Mouse (Mus musculus) limb, embryonic 14.5 days (tissue): ENCODE measurements at regions not wholly inside any gene's neighbourhood (a gene's known extent, or its start where the extent isn't known, plus 50 kb on each side); places are given as distances from the start of the nearest gene placed in this dataset.
A peak's percentile ranks its signal among the peaks of the same experiment; 100 is the strongest.

Experiments used
- ATAC-seq: fragments of 200-750 bp; cut with Nextera tagmentation; 2 replicates; pipeline ENCODE4 v1.8.0; 2017; ENCODE audit warnings: low read depth, moderate number of reproducible peaks, moderate TSS enrichment; ENCODE audit not compliant: low FRiP score
- DNase-seq: peaks from one replicate; pipeline ENCODE4 v3.0.0-alpha.2; 2015; ENCODE audit warnings: low spot score
- H3K27ac ChIP-seq: fragments of 300-500 bp; sonication (generic); replicated peaks from 2 replicates; pipeline ENCODE4 v1.5.1; 2014; ENCODE audit warnings: low read depth, mild to moderate bottlenecking, low read length, moderate library complexity, mixed read lengths
- H3K27me3 ChIP-seq: fragments of 300-500 bp; sonication (generic); 2 replicates; pipeline ENCODE4 v1.6.1; 2014; ENCODE audit warnings: low read length, mixed read lengths; ENCODE audit not compliant: control insufficient read depth, insufficient read depth
- H3K36me3 ChIP-seq: fragments of 300-500 bp; sonication (generic); 2 replicates; pipeline ENCODE4 v1.6.1; 2014; ENCODE audit warnings: mild to moderate bottlenecking, low read length, moderate library complexity, mixed read lengths; ENCODE audit not compliant: control insufficient read depth, insufficient read depth
- H3K4me1 ChIP-seq: fragments of 300-500 bp; sonication (generic); 2 replicates; pipeline ENCODE4 v1.6.1; 2014; ENCODE audit warnings: antibody characterized with exemption, low read length, mixed read lengths; ENCODE audit not compliant: control insufficient read depth, insufficient read depth
- H3K4me2 ChIP-seq: fragments of 300-500 bp; sonication (generic); replicated peaks from 2 replicates; pipeline ENCODE4 v1.6.1; 2014; ENCODE audit warnings: low read depth, mild to moderate bottlenecking, low read length, moderate library complexity; ENCODE audit not compliant: severe bottlenecking
- H3K4me3 ChIP-seq: fragments of 300-500 bp; sonication (generic); replicated peaks from 2 replicates; pipeline ENCODE4 v1.5.1; 2014; ENCODE audit warnings: low read length
- H3K9ac ChIP-seq: fragments of 300-500 bp; sonication (generic); 2 replicates; pipeline ENCODE4 v1.6.1; 2014; ENCODE audit warnings: mild to moderate bottlenecking, low read depth, low read length, moderate library complexity; ENCODE audit not compliant: severe bottlenecking
- H3K9me3 ChIP-seq: fragments of 300-500 bp; sonication (generic); 2 replicates; pipeline ENCODE4 v1.6.1; 2016; ENCODE audit warnings: low read length; ENCODE audit not compliant: control insufficient read depth
- POLR2A ChIP-seq: fragments of 200-500 bp; IDR thresholded peaks from 2 replicates; pipeline ENCODE4 v1.8.0; 2012; ENCODE audit warnings: inconsistent platforms, mild to moderate bottlenecking, moderate library complexity, borderline replicate concordance; ENCODE audit not compliant: insufficient read depth, insufficient read length; ENCODE audit errors: extremely low read depth
- WGBS: fragments of 180-500 bp; shearing (Covaris S2); extraction: QIAGEN DNeasy Blood & Tissue Kit; methylation state at CpG from one replicate; pipeline ENCODE4 v1.1.7; 2014; 5-methylcytosine and 5-hydroxymethylcytosine counted together

DNA sequence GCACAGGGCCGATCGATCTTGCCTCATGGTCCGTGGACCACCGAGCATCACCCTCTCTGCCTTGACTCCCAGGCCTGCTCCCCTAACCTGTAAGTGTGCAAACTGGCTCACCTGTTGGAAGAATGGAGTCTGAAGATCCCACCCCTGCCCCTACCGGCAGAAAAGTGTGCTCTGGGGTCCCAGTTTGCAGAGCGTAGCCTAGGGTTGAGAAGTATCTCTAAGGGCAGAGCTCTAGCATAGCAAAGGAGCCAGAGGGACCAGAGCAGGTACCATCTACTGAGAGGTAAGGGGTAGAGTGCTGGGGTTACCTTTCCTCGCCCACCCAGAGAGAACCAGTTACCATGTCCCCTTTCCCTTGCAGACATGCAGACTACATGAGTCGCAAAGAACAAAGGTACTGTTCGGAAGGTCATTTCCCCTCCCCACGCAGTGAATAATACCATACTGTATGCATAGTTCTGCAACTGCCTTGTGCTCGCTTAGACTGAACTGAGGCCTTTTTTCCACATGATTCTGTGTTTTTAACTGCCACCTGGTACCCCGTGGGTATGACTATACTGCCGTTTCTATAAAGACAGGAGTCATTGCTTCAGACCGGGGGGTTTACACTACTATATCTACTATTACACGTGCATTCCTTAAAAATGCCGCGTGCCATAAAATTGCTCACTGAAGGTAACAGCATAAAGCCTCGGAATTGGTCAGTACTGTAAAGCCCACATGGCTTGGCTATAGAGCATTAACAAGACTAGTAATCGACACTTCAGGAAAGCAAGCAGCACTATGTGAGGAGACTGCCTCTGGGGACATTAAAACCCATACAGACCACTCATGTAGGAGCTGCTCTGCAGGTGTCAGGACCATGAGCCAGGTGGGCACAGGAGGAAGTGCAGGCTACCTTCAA lies 88.7 kb upstream of the Ccnd2 start:
- peak; percentile 18 for DNase-seq
- Histone ChIP-seq H3K27me3 (no peaks in the 10 kb centered on the region), H3K9ac (no peak overlapping the region), H3K27ac (peak overlapping the region; percentile 56; the same call in 1 of the 2 replicates), H3K4me2 (no peak overlapping the region), H3K9me3 (no peaks in the 10 kb centered on the region), H3K4me3 (no peak overlapping the region), H3K36me3 (no peaks in the 10 kb centered on the region), H3K4me1 (peaks cover 21% of the 10 kb centered on the region)
- ATAC-seq = peak; percentile 67
- WGBS = 47% methylated on average over 19 of the region's 19 CpGs
- no peak for TF ChIP-seq POLR2A

DNA sequence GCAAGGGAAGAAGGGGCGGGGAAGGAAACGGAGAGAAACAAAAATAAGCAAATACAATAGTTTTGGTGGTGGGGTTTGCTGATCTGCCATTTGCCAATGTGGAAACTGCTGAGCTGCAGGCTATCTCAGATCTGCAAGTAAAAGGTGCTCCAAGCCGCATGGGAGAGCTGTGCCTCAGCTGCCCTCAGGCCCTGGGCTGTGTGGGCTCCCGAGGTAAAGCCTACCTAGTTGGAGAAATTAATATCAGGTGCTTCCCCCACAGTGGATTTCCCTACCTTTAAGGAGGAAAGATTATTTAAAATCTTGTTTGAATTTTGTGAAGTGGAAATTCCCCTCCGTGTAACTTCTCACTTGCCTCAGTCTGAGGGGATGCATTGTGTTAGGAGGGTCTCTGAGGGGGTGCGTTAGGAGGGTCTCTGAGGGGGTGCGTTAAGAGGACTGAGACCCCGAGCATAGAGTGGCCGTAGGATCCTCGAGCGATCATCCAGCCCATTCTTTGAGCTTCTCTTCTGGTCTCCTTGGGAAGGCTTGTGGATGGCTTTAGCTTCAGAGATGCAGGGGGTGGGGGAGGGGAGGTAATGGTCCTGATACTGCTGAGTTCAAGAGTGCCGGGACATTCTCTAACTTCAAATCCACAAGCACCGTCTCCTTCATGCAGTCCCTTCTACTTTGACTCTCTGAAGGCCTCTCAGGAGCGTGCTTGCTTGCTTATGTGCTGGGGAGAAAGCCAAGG lies 89.9 kb upstream of the Ccnd2 start:
- ATAC-seq = no peak
- Histone ChIP-seq H3K27ac (no peak overlapping the region), H3K27me3 (no peaks in the 10 kb centered on the region), H3K9ac (no peak overlapping the region), H3K36me3 (no peaks in the 10 kb centered on the region), H3K4me2 (no peak overlapping the region), H3K4me1 (peaks cover 21% of the 10 kb centered on the region), H3K4me3 (no peak overlapping the region), H3K9me3 (no peaks in the 10 kb centered on the region)
- DNase-seq = no peak
- no peak for TF ChIP-seq POLR2A
- WGBS = 53% methylated on average over 14 of the region's 14 CpGs

- H3K4me2 ChIP-seq = no peak overlapping the region
- 52% methylated on average over 2 of the region's 2 CpGs for WGBS
Observed at GRCm38 (mm10) chr6:127243032-127243431, 91.0 kb upstream of the Ccnd2 start.

GRCm38 (mm10) chr6:127245814-127246440 lies 93.9 kb upstream of the Ccnd2 start:
- Histone ChIP-seq H3K9me3 (no peaks in the 10 kb centered on the region), H3K4me3 (no peak overlapping the region), H3K4me2 (no peak overlapping the region), H3K36me3 (no peaks in the 10 kb centered on the region), H3K9ac (no peak overlapping the region), H3K4me1 (peaks cover 23% of the 10 kb centered on the region), H3K27ac (no peak overlapping the region), H3K27me3 (no peaks in the 10 kb centered on the region)
- WGBS = 80% methylated on average over 4 of the region's 4 CpGs
- DNase-seq (no peak), ATAC-seq (no peak)
- no peak for TF ChIP-seq POLR2A

More at GRCm38 (mm10) chr6:127243032-127243431, 91.0 kb upstream of the Ccnd2 start:
- Histone ChIP-seq H3K9ac (no peak overlapping the region), H3K4me3 (no peak overlapping the region), H3K4me1 (peaks cover 21% of the 10 kb centered on the region), H3K36me3 (no peaks in the 10 kb centered on the region), H3K9me3 (no peaks in the 10 kb centered on the region), H3K27ac (no peak overlapping the region), H3K27me3 (no peaks in the 10 kb centered on the region)
- ATAC-seq = no peak
- DNase-seq = no peak
- TF ChIP-seq POLR2A = no peak

- Histone ChIP-seq H3K4me3 (no peak overlapping the region), H3K4me2 (no peak overlapping the region), H3K4me1 (peaks cover 23% of the 10 kb centered on the region), H3K27ac (no peak overlapping the region), H3K9me3 (no peaks in the 10 kb centered on the region), H3K9ac (no peak overlapping the region), H3K27me3 (no peaks in the 10 kb centered on the region), H3K36me3 (no peaks in the 10 kb centered on the region)
- WGBS = 68% methylated on average over 7 of the region's 7 CpGs
- no peak for TF ChIP-seq POLR2A
- DNase-seq (no peak), ATAC-seq (no peak)
Observed at GRCm38 (mm10) chr6:127246730-127247129, 94.7 kb upstream of the Ccnd2 start.
